Mouse (Mus musculus): ENCODE measurements around the gene Fastkd5.
A peak's percentile ranks its signal among the peaks of the same experiment; 100 is the strongest.
"Not testable (repeated sequence)": the region's sequence is repeated elsewhere in the genome, so short reads cannot be mapped to it uniquely, and the experiment has no call there.

Fastkd5 gene

DNA sequence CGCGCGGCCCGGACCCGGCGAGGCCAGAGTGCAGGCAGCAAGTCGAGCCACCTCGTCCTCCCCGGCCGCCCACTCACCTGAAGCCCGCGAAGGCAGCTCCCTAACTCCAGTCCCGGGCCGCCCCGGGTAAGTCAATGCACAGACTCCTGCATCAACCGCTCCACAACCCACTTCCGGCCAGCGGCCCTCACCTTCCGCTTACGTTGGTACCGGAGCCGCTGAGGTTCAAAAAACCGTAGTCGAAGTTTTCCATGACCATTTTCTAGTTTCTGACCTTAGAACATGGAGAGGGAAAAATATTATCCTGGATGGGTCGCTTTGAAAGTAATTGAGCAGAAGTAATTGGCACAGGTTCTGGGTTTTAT, at the start of gene Fastkd5, which contains the start of gene Ubox5:
Gene Fastkd5 (minus strand): TSS at position 189 of the 365 bp plus-strand sequence.
Gene Ubox5 (minus strand): TSS at position 200 of the 365 bp plus-strand sequence.
- peak; percentile 86 for DNase-seq

DNA sequence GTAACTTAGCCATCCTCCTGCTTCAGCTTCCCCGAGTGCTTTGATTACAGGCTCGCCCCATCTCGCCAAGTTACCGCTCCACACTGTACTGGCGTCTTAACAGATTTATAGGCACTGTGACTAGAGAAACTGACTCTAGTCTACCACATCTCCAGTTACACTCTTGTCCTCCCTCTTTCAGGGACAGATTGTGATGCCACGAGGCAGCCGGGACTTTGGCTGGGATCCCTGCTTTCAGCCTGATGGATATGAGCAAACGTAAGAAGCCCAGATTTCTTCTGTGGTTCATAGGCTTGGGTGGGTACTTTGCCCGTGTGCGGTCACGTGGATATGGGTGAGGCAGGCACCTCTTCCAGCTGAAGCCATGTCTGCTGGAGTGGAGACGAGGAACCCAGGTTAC, 49.3 kb upstream of the Fastkd5 start:
- peak; percentile 62 for DNase-seq

DNA sequence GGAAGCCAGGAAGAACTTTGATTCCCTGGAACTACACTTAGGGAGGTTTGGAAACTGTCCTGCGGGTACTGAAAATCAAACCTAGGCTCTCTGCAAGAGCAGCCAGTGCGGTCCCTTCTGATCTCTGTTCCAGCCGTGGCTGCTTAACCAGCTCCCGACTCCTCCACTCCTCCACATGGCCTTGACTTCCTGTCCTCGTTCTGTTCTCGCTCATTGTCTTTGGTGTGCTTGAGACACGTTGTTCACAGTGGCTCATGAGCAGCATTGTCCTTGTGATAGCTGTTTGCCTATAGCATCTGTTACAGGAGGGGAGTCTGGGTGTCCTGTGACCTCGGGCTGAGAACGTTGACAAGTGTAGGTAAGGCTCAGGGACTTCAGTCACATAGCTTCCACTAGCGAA, 47.4 kb upstream of the Fastkd5 start:
- no peak for DNase-seq

DNA sequence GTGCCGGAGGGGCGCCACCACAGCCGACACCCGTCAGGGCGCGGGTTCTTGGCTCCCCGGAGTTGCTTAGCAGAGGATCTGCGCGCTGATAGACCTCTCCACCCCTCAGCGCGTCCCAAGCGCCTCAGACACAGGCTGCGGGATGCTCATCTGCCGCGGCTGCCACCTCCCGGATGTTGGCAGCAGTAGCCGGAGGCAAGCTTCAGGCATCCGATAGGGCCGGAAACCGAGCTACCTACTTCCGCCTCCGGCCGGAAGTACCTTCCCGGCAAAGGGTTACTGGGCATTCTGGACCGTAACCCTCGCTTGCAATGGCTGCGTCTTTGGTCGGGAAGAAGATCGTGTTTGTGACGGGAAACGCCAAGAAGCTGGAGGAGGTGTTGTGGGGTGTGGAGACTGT, 37.7 kb upstream of the Fastkd5 start, which contains the start of gene Itpa:
Gene Itpa (plus strand): TSS at position 52 of the 400 bp plus-strand sequence.
- DNase-seq, result peak; percentile 91

DNA sequence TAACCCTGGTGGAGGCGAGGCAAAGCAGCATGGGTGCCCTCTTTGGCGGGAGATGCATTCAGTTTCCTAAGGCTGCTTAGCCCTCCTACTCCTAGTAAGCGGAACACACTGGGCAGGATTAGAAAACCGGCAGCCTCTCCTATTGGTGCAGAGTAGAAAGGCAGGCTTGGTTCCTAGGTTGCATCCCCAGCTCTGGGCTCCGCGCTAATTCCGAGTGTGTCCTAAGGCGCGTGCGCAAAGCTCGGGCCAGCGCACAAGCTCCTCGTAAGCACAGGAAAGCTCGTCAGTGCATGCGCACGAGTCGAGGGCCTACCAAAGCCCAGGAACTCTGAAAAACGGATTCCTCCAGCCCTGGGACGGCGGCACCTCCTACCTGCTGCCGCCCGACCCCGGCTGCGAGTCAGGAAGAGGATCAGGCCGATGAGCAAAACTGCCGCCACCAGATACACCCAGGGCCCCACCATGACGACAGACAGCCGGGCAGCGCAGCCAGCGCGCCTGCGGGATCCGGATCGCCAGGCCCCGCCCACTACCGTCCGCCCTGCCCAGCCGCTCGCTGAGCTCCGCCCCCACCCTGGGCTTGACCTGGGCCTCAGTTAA, 34.4 kb upstream of the Fastkd5 start, which contains the start of gene Ddrgk1:
Gene Ddrgk1 (minus strand): TSS at position 558 of the 600 bp plus-strand sequence.
- peak; percentile 97 for DNase-seq

DNA sequence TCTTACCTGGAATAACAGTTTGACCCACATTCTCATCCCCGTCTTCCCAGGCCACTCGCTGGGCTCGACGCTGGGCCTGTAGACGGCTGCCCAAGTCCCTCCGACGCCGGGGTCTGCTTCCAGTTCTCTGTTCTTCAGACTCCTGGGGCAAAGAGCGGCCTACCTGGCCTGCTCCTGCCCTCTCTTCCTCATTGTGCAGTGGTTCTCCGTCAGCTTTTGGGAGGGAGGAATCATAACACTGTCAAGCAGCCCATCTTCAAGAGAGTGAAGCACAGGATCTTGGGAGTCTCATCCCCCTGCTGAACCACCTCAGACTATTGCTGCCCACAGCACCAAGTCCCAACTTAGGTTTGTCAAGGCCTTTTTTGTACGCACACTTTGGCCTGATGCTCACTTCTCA, 33.5 kb upstream of the Fastkd5 start:
- DNase-seq, result no peak

DNA sequence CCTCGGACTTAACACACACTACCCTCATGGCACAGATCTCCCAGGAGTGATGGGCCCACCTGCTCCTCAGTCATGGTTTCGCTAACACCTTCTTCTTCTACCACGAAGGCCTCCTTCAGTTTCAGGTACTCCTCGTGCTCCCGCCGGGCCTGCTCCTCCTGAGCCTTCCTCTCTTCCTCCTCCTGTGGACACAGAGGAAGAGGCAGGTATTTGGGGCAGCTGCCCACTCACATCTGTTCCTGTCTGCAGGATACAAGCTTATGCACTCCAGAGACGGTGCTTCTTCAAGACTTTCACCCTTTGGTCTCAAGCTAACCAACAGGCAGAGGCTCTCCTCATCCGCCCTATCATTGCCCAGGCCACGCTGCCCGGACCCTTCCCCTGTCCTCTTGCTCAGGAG, 28.7 kb upstream of the Fastkd5 start:
- no peak for DNase-seq

DNA sequence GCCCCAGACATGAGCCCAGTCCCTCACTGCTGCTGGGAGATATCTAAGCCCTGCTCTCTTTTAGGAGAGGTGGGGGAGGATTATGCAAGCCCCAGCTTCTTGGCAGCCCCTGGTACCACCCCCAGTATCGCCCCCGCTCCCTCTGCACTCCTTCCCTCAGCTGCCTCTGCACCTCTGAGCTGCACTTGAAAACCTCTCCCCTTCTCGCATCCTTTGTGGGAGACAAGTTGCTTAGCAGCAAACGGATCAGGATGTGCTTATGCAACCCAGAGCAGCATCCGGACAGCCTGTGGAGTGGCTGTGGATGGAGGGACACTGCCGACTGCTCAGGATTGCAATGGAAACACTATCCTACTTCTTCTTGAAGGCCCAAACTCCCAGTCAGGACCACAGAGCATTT, 27.7 kb upstream of the Fastkd5 start:
- peak; percentile 92 for DNase-seq

DNA sequence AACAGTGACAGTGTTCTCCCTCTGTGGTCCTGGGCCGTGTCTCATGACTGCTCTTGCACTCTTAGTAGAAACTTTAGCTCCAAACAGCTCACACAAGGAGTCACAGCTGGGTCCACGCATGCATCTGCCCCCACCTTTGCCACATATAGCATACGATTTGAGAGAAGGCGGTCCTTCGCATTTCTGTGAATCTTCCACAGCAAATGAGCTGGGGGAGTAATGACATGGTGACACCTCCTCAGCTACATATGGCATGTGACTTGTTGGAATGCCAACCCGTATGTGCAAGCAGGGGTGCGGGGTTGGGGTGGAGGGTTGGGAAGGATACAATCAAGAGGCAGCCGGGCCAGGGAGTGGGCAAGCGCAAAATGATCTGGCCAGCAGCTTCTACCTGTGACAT, 26.7 kb upstream of the Fastkd5 start:
- DNase-seq, result peak; percentile 71

DNA sequence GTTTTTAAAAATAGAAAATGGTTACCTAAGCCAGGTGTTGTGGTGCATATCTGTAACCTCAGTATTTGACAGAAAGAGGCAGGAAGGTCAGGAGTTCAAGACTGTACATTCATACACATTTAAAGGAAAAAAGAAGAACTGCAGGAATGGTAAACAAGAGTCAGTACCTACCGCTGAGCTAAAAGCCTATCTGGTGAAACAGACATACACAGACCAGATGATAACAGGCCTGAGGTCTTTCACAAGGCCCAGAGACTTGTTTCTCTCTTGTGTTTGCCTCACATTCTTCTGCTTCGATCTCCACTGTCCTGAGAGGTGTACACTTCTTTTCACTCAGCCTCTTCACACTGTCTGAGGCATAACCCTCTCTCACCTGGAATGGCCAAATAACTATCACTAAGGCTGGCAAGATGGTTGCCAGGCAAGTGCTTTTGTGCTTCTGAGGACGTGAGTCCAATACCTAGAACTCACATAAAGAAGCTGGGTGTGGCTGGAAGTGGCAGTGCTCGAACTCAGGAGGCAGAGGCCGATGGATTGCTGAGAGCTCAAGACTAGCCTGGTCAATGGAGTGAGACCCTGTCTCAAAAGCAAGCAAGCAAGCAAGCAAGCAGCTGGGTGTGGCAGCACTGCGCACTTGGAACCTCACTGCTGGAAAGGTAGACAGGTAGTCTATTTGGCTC, 26.0 kb upstream of the Fastkd5 start:
- no peak for DNase-seq

DNA sequence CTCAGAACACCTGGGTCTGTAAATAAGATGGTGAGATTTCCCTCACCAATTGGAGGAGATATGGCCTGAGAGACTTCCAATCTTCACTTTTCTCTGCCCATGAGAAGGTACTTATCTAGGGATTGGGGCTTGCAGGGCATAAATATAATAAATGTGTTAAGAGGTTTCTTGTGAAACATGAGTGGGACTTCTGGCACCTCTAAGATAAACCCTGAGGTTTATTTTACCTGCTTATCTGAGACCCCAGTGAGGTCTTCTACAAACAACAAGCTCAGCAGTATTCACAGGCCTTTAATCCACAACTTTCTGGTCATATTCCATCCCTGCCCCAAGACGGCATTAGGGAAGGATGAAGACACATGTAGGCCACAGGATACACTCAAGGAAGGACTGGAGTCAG, 23.9 kb upstream of the Fastkd5 start:
- no peak for DNase-seq

DNA sequence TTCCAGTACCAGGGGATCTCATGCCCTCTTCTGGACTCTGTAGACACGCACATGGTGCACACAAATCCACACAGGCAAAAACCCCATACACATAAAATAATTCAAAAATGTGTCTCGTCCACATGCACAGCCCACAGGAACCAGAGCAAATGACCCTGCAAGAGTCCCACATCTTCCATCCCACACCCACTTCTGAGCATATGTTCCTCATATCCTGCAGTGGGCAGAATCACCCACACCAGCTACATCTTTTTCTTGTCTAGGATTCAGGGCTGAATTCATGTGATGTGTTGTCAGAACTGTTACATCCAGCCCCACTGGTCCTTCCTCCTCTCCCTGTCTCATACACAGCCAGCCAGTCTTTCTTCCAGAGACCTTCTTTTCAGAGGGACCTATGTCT, 23.5 kb upstream of the Fastkd5 start:
- no peak for DNase-seq

DNA sequence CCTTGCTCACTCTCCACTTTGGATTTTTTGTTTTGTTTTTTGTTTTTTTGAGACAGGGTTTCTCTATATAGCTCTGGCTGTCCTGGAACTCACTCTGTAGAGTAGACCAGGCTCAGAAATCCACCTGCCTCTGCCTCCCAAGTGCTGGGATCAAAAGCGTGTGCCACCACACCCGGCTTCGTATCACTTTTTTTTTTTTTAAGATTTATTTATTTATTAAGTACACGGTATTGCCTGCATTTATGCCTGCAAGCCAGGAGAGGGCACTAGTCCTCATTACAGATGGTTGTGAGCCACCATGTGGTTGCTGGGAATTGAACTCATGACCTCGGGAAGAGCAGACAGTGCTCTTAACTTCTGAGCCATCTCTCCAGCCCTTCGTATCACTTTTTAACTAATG, 19.2 kb upstream of the Fastkd5 start:
- DNase-seq, result not testable (repeated sequence)

DNA sequence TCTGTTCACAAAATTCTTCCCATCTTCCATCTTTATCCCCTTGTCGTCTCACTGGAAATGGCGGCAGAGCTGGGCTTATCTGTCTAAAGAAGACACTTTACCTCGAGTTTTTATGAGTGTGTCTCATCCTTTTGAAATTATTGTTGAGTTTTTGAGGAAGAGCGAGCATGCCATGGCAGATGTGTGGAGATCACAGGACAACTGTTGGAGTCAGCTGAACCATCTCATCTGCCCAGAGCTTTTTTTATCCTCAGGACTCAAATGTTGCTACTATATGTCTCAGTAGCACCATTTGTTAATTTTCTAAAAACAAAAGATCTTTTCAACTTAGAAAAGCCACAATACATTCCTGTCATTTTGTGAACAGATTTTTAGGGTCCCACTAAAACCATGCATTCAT, 15.4 kb upstream of the Fastkd5 start:
- no peak for DNase-seq

DNA sequence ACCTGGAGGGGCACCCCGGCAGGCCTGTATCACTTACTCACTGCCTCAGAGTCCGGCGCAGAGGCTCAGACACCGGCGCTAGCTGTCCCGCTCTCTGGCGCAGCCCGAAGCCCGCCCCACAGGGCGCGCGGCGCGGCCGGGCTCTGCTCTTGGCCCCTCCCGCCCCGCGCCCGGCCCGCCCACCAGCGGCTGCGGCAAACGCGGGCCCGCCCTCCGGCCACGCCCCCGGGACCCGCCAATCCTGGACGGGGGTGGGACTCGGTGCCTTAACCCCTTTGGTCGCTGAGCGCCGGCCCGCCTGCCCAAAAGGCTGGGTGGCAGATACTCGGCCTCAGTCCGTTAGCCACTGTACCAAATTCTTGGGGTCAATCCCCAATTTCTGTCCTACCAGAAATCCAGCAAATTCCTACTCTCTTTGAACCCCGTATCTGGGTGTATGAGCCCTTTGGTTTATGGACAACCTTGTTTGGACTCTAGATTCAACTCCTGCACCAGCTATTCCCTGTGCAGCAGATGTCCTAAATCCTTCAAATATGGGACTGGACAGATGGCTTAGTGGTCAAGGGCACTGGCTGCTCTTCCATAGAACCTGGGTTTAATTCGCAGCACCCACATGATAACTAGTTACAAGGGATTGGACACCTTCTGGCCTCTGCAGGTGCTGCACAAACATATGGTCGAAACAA, 13.0 kb upstream of the Fastkd5 start, which contains the start of gene Lzts3:
Gene Lzts3 (minus strand): TSS at position 120 of the 686 bp plus-strand sequence.
- peak; percentile 90 for DNase-seq

DNA sequence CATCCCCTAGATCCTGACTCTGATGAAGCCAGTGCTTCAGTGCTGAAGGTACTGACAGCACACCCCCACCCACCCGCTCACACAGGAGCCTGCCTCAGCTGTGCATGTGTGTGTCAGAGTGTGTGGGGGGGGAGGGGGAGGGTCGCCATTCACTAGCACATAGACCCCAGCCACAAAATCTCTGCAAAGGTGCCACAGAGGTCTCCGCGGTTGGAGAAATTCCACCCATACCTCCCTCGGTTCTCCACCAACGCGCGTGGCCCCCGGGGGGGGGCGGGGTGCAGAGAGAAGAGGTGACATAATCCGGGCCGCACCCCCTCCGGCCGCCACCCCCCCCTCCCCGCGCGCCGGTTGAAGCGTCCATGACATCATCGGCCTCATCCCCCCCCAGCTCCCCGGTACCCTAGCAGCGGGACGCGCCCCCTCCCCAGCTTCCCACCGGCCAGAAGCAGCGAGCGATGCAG, 12.4 kb upstream of the Fastkd5 start:
- DNase-seq, result no peak

DNA sequence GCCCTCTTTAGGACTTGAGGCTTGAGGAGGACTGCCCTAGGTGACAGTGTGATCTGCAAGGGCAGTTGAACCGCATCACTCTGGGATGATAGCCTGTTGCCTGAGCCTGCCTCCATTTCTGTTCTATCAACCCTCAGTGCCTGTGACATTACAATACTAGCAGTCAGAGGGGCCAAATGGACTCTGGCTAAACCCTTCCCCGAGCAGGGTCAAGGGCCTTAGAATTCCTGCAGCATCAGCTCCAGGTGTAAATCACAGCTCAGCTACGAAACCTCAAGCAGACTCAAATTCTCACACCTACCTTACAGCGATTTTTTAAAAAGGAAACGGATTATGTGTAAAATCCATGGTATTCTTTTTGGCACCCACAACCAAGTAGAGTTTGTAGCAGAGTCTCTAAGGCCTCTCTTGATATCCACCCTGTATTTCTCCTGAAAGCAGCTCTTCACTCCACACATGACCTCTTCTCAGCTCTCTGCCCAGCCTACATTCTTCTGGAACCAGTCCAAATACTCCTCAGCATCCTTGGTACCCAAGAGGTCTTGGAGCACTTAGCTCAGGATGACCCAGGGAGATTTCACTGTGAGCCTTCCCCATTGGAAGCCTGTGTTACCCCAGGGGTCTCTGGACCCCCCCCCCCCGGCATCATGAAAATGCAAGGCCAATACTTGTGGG, 11.7 kb upstream of the Fastkd5 start:
- DNase-seq, result no peak

DNA sequence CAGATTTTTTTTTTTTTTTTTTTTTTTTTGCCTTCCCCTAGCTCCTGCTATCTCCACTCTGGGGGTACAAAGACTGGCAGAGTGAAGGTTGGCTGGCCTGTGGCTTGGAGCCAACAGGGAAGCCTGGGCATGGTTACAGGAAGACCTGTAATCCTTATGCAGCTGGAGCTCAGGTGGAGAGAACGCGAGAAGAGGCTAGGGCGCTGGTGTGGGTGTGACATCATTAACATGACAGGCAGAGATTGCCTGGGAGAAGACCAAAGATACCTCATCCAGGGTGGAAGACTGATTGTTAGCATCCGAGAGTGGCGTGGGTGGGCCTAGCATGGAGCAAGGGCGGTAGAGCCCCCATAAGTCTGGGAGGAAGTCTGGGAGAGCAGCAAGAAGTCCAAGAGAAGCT, 9.4 kb upstream of the Fastkd5 start:
- no peak for DNase-seq

DNA sequence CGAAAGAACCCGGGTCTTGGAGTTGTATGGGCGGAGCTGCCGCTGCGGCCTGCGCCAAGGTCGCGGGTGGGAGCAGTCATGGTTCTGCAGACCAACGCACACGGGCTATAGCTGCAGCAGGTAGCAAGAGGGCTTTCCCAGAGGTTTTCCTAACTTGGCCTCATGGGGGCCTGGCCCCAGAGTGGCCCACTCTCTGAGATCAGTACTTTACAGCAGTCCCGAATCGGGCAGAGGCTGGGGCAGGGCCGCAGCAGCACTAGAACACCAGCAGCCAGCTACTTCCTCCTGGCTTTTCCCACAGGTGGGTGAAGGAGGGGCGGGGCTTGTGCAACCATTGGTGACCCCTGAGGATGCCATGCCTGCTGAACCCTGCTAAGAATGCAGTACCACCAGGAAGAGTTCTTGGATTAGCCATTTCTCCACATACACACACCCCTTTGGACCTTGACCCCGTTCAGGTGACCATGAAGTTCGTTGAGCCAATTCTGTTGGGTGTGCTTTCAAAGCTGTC, 8.3 kb upstream of the Fastkd5 start:
- DNase-seq, result no peak

DNA sequence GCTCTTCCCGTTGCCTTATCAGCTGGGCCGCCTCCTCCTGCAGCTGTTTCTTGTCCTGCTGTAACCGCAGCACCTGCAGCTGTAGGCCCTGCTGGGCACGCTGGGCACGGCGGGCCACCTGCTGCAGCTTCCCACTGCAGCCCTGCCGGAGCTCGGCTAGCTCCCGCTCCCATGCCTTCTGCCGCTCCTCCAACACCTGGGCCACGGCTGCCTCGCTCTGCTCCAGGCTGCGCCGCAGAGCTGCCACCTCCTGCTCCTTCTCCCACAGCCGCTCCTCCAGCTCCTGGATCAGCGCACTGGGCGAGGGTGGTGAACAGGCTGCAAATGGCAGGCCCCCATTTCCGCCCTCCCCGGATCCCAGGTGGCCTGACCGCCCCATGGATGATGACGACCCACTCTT, 6.0 kb upstream of the Fastkd5 start:
- no peak for DNase-seq

DNA sequence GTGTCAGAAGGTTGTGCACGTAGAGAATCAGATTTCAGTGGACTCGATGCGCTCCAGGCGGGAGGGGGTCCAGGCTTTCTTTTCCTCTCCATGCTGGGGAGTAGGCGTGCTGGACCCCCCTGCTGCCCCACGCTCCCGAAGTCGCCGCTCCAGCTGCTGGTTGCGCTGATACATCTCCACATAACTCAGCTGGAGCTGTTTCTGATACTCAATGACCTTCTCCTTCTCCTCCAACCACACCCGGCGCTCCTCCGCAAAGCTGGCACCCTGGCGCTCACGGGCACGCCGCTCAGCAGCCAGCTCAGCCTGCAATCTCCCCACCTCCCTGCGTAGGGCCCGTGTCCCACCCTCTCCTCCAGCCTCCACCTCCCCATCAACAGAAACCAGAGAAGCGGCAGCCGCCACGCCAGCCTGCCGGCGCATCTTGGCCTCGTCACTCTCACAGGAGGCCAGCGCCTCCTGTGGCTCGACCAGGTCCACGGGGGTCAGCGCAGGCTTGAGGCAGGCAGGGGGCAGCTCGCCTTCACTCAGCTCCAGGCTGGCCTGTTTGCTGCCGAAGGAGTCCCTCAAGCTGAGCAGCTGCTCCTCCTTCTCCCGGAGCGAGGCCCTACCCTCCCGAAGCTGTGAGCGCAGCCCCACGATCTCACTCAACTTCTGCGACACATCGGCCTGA, 5.0 kb upstream of the Fastkd5 start:
- no peak for DNase-seq

DNA sequence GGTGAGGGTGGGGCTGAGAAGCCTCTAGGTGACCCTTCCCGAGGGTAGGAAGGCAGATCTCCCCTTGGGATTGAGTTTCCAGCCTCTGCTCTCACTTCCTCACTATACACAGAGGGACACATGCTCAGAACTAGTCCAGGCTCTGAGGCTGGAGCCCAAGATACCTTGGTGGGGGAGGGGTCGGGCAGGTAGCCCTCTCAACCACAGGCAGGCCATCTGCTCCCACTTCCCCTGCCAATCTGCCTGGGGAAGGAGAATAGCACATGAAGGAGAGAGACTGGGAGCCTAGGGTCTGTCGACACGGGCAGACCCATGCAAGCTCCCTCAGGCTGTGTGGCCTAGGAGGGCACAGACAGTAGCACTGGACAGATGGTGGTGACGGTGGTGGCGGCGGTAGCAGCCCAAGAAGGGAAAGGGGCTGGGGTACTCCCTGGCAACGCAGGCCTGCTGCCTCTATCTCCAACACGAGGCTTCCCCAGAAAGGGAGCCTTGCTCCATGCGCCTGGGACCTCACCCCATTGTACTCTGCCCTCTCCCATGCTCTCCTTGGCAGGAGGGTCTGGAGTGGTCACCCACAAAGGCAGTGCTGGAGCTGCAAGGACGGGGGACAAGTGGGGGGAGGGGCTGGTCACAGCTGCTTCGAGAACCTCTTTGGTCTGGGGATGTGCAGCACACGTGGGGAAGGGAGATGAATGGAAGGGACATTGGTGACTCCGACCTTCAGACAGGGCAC, 4.3 kb upstream of the Fastkd5 start:
- no peak for DNase-seq
